Mouse (Mus musculus): ENCODE data around the gene Gli3.
A peak's percentile ranks its signal among the peaks of the same experiment; 100 is the strongest.

The Gli3 gene

DNA sequence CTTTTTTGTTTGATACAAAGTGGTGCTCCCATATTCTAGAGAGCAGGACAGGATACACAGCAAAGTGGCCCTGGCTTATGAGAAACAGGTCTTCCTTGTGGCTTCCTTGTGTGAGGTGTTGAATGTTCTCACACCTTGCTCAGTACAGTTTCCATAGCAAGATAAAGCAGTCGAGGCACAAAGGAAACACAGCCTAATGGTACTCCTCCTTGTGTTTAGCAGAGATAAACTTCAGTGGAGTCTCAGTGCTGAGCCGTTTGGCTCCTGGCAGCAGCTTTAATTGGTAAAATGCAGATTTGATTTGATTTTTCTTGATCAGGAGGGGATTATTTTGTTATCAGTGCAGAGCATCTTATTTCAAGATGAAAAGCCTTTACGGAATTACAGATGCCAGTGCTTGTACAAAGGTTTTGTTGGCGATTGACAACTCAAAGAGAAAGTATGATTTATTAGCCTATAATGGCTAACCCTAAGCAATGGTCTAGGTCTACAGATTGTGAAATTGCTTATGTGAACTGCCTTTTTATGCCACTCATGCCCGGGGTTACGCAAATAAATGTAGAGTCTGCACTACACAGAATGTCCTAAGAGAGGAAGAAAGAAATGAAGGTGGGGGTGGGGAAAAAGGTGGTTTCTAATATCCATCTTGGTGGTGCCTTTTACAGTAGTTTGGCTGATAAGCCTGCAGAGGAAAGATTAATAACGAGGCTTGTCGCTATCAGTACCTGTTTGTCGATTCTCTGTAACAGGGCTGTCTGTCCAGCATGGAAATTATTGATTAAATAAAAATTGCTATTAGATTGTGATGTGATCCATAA lies 207.3 kb downstream of the Gli3 start:
- DNase-seq: no peak

DNA sequence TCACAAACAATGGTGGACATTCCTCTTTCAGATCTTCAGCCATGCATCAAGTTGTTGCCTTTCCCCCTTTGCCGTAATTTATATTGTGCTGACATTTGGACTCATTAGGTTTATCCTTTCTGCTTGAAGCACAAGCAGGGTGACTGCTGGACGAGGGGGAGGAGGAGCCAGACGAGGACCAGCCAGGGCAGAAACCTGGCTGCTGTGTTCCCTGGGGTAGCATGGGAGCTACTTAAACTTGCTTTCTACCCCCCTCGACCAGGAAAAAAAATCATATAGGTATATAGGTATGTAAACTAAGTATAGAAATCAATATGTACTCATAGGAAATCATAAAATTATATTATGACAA lies 207.9 kb downstream of the Gli3 start:
- no peak for DNase-seq

DNA sequence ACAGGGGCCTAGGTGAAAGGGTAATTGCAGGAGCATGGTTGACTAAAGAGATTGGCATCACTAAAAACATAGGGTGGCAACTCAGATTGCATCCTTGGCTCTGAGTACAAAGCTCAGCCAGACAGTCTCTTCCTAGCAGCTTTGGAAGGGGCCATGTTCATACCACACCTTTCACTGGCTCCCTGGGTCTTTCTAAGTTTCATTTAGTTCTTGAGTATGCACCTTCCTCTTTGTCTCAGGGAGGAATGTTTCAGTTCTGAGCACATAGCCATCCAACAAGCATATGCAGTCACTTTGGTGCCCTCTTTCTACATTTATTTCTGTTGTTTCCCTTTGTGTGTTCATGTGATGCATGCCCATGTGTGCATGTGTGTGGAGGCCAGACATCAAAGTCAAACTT lies 212.4 kb downstream of the Gli3 start:
- DNase-seq: no peak

- DNase-seq: no peak
These were observed 214.2 kb downstream of the Gli3 start for GRCm38 (mm10) chr13:15677106-15677760.

GRCm38 (mm10) chr13:15681530-15681929 lies 218.5 kb downstream of the Gli3 start:
- DNase-seq: no peak

GRCm38 (mm10) chr13:15683006-15683405 lies 220.0 kb downstream of the Gli3 start:
- DNase-seq: no peak

DNA sequence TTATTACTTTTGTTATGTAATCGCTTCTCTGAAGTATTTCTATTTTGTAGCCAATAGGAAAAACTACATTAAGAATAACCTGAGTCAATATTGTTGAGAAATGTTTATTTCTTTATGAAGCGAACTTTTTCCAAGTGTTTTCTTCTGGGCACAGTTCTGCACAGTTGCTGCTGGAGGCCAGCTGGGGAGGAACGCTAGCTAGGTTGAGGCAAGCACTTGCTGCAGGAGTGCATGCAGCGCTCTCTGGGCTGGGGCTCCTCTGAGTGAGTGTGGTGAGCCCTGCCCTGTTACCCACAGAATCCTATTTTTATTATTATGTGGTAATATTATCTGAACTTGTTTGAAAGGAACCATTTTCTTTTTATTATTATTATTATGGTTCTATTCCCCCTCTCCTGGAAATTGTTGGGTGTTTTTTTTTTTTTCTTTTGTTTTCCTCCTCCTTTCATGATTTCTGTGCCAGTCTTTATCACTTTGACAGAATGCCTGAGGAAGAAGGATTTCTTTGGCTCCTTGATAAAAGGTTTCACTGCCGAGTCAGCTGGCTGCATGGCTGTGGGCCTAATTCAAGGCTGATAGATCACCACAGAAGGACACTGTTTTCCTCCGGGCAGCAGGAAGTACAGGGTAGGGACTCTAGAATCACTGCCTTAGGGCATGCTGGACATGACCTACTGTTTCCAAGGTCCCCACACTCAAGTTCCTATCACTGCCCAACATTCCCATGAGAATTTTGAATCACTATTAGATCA lies 225.2 kb downstream of the Gli3 start:
- no peak for DNase-seq

- DNase-seq: no peak
These were observed 225.9 kb downstream of the Gli3 start for GRCm38 (mm10) chr13:15688826-15689501.

GRCm38 (mm10) chr13:15691751-15692464 lies 228.9 kb downstream of the Gli3 start:
- no peak for DNase-seq

GRCm38 (mm10) chr13:15692465-15692809 lies 229.4 kb downstream of the Gli3 start:
- no peak for DNase-seq

DNA sequence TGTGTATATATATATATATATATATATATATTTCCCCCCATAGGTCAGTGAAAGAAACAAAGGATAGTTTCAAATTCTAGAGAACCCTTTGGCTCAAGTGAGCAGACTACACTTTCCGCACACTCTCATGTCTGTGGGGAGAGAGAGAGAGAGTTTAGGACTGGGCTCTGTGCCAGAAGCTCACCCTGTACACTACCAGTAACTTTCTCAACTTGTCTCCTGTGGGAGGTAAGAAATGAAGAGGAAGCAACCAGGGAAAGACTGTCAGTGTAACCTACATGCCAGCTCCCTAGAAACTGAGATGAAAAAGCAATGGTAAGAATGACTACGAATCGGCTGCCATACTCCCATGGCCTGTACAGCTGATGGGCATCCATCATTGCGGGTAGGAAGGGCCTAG lies 235.2 kb downstream of the Gli3 start:
- no peak for DNase-seq

GRCm38 (mm10) chr13:15699116-15699515 lies 236.1 kb downstream of the Gli3 start:
- DNase-seq: no peak

GRCm38 (mm10) chr13:15704669-15705068 lies 241.6 kb downstream of the Gli3 start:
- no peak for DNase-seq

DNA sequence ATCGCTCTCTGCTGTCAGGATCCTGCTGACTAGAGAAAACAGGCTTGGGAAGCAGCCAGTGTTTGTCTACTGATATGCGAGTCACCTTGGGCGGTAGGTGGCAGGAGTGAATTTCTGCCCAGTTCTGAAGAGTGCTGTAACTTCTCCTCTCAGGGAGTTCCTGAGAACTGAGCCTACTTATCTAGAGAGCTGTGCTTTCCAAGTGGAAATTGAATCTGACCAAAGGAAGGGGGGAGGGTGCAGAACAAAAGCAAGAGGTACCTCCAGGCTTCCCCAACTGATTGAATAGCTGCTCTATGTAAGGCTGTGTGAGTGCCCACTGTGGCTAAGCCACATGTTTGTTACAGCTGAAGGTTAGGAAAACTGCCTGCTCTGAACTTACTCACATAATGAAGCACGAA lies 244.4 kb downstream of the Gli3 start:
- peak; percentile 19 for DNase-seq

DNA sequence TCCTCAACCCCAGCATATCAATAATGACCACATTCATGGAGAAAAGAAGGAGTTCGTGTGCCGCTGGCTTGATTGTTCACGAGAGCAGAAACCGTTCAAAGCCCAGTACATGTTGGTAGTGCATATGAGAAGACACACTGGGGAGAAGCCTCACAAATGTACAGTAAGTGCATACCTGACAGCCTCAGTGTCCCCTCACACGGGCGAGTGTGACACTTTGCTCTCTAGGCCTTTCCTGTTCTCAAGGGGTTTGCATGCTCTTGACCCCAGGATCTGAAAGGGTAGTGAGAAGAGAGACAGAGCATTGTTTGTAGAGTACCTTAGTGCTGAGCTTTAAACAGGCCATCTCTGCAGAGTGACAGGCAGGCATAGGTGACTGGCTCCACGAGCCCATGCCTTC lies 250.5 kb downstream of the Gli3 start:
- DNase-seq: no peak

DNA sequence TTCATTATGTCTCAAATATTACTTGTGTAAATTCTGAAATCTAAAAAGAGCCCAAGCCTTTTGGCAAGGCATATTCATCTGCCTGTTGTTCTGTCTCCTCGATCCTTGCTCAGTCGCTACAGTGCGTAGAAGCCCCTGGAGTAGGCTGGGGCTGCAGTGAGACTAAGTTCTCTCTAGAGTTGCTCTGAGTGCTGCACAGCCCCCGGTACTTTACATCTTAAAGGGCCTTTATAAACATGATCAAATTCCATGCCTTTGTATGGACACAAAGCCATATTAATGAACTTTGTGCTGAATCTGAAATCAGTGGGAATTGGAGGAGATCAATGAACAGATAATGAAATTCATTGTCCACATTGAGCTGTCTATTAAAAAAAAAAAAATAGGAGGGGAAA lies 251.3 kb downstream of the Gli3 start:
- DNase-seq: no peak

DNA sequence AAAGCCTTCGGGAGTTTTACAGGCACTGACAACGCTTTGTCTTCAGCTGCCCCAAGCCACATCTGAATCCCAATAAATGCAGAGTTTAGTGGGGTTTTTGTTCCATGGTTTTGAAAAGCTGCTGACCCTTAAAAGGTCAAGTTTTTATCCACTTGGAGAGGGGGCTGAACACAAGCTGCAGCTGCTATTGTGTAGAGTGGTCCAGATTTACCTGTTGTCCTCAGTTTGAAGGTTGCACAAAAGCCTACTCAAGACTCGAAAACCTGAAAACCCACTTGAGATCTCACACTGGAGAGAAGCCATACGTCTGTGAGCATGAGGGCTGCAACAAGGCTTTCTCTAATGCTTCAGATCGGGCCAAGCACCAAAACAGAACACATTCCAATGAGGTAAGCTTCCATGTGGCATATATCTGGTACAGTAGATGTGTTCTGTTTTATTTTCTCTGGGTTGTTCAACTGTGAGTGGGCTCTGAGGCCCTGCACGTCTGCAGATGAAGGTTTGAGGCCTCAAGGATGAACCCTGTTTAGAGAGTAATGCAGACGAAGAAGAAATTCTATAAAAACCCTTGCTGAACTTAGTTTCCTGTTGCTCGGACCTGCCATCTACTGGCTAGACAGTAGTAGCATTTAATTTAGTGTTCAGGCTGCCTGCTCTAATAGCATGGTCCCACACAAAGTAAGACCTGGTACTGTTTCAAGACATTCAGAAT lies 251.8 kb downstream of the Gli3 start:
- peak; percentile 45 for DNase-seq

GRCm38 (mm10) chr13:15721446-15721845 lies 258.4 kb downstream of the Gli3 start:
- DNase-seq: no peak

DNA sequence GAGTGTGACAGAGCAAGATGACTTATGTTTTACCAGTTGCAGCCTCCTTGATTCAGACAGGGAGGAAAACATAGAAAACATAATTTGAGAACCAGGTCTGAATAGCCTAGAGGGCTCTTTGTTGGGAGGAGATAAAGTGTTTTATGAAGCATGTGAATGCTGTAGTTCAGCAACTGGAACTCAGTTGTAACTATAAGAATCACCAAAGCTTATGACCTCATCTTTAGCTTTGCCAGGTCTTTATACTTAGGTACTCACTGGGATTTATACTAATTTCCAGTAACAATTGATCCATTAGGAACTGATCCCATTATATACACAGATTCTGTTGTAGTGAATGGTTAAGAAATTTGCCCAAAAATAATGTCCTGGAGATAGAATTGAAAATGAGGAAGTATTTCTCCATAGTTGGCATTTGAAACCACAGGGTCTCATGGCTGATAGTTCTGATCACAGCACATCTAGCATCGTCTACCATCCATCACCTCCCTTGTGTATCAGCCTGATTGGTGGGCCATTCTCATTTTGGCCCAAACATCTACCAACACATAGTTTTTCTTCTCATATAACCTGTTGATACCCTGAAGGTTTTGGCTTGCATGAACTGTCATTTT lies 259.8 kb downstream of the Gli3 start:
- no peak for DNase-seq

DNA sequence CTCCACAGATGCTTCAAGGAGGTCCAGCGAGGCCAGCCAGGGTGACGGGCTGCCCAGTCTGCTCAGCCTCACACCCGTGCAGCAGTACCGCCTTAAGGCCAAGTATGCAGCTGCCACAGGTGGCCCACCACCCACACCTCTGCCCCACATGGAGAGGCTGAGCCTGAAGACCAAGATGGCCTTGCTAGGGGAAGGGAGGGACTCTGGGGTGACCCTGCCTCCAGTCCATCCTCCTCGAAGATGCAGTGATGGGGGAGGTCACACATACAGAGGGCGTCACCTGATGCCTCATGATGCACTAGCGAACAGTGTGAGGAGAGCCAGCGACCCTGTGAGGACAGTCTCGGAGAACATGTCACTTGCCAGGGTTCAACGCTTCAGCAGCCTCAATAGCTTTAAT lies 261.7 kb downstream of the Gli3 start:
- DNase-seq: no peak

DNA sequence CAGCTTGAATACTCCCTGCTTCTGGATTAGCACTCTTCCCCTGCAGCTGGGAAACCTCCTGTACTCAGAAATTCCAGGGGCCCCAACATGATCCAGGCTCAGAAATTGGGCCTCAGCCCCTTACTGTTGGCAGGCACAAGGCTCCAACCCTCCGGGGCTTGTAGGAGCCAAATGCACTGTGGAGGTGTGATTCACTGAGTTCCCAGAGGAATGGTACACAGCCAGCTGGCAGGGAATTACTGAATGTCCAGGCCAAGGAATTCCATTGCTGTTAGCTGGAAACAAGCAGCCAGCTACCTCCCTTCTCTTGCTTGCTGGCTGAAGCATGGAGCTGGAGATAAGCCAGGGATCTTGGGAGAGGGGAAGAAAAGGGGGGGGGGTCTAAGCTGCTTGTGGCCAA lies 278.7 kb downstream of the Gli3 start:
- peak; percentile 74 for DNase-seq

DNA sequence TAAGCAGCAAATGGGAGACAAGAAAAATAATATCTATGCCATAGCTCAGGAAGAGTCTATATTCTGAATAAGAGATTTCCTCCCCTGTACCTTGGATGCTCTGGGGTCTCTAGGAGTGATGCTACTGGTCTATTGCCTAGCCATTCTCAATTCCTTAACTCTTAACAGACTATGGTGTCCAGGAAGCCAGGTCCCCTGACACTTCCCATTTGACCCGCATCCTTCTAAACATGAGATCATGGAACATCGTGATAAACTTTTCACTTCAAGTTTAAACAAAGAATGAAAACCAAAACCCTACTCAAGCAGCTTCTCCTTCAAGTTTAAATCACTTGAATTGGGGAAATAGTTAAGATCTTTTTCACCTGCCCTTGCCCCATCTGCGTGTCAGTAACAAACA lies 279.3 kb downstream of the Gli3 start:
- no peak for DNase-seq
